Mouse (Mus musculus) midbrain, embryonic 10.5 days (tissue): Measurements from ENCODE around the gene Tsc22d1. TPM values are rescaled to one million over a fixed set of nuclear protein-coding genes. Genes with fewer than 3 reads are reported as not detected.

Source experiments
- DNase-seq: peaks from one replicate; pipeline ENCODE4 v3.0.0-alpha.2; 2017; ENCODE audit warnings: low spot score
- H3K27ac ChIP-seq: fragments of 300-500 bp; sonication (generic); replicated peaks from 2 replicates; pipeline ENCODE4 v1.5.1; 2016; ENCODE audit warnings: mild to moderate bottlenecking
- H3K27me3 ChIP-seq: fragments of 300-500 bp; sonication (generic); 2 replicates; pipeline ENCODE4 v1.6.1; 2016; ENCODE audit warnings: low read depth, mild to moderate bottlenecking; ENCODE audit not compliant: poor library complexity, severe bottlenecking
- H3K36me3 ChIP-seq: fragments of 300-500 bp; sonication (generic); 2 replicates; pipeline ENCODE4 v1.6.1; 2016; ENCODE audit warnings: mild to moderate bottlenecking, moderate library complexity
- H3K4me1 ChIP-seq: fragments of 300-500 bp; sonication (generic); 2 replicates; pipeline ENCODE4 v1.6.1; 2016
- H3K4me3 ChIP-seq: fragments of 300-500 bp; sonication (generic); 2 replicates; pipeline ENCODE4 v1.5.1; 2016; ENCODE audit warnings: mild to moderate bottlenecking, moderate library complexity
- H3K9me3 ChIP-seq: fragments of 300-500 bp; sonication (generic); replicated peaks from 2 replicates; pipeline ENCODE4 v1.6.1; 2016; ENCODE audit warnings: mild to moderate bottlenecking
- WGBS: fragments of 180-500 bp; shearing (Covaris S2); methylation state at CpG from one replicate; pipeline ENCODE4 v1.1.7; 2016; 5-methylcytosine and 5-hydroxymethylcytosine counted together
- polyA plus RNA-seq: library from polyadenylated mRNA; unstranded; fragments of >200 nt; fragmentation: Nextera tagmentation; extraction: Ambion mirVana; gene quantifications from 2 replicates; pipeline ENCODE4 v1.2.1, GENCODE M21; 2016

Gene Tsc22d1
- polyA plus RNA-seq, 1 experiment from 2014 or later = 313 TPM

GRCm38 (mm10) chr14:76511971-76512370, 97.2 kb downstream of the Tsc22d1 start:
- H3K36me3 ChIP-seq = peaks cover 26% of the 10 kb centered on the region
- no peaks in the 10 kb centered on the region for H3K9me3 ChIP-seq
- H3K4me3 ChIP-seq = no peak overlapping the region
- peaks cover 7% of the 10 kb centered on the region; the same call in 1 of the 2 replicates for H3K27me3 ChIP-seq
- H3K4me1 ChIP-seq = peaks cover 60% of the 10 kb centered on the region
- 0 out of 2 replicates have a peak overlapping the region, but pooled peaks have one; percentile 81 for H3K27ac ChIP-seq
- DNase-seq = no peak
- WGBS = 86% methylated on average over 7 of the region's 7 CpGs

GRCm38 (mm10) chr14:76513395-76514049, 98.8 kb downstream of the Tsc22d1 start:
- WGBS = 12% methylated on average over 11 of the region's 11 CpGs
- peak; percentile 75 for DNase-seq
- peaks cover 13% of the 10 kb centered on the region for H3K36me3 ChIP-seq
- H3K4me1 ChIP-seq = peaks cover 57% of the 10 kb centered on the region
- H3K27ac ChIP-seq = peak overlapping the region; percentile 81
- peak overlapping the region; percentile 35 for H3K4me3 ChIP-seq
- H3K9me3 ChIP-seq = no peaks in the 10 kb centered on the region
- peaks cover 20% of the 10 kb centered on the region; the same call in 1 of the 2 replicates for H3K27me3 ChIP-seq

DNA sequence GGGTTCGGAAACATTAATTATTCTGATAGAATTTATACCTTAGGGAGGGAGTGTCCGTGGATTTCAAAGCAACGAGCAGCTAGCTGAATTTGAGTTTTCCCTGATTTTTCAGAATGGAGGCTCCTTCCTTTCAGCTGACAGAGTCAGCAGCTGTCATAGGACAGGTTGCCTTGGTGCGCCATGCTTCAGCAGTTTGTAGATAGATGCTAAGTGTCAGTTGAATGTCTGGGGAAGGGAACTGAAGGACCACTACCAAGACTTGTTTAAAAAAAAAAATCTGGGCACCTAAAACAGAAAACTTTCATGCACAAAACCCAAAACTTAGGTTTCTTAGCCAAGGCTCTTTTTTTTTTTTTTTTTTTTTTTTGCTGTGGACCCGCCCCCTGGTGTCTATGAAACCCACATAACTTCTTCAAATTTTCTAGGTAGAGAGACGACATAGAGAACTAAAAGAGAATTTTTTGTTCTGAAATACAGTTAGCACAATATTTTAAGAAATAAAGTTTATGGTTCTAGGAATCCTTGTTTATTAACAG, 99.4 kb downstream of the Tsc22d1 start:
- peak overlapping the region; percentile 81 for H3K27ac ChIP-seq
- DNase-seq = no peak
- H3K4me1 ChIP-seq = peaks cover 60% of the 10 kb centered on the region
- peaks cover 20% of the 10 kb centered on the region; the same call in 1 of the 2 replicates for H3K27me3 ChIP-seq
- WGBS = 25% methylated on average over 6 of the region's 6 CpGs
- peak overlapping the region; percentile 35 for H3K4me3 ChIP-seq
- no peaks in the 10 kb centered on the region for H3K9me3 ChIP-seq
- H3K36me3 ChIP-seq = peaks cover 13% of the 10 kb centered on the region

DNA sequence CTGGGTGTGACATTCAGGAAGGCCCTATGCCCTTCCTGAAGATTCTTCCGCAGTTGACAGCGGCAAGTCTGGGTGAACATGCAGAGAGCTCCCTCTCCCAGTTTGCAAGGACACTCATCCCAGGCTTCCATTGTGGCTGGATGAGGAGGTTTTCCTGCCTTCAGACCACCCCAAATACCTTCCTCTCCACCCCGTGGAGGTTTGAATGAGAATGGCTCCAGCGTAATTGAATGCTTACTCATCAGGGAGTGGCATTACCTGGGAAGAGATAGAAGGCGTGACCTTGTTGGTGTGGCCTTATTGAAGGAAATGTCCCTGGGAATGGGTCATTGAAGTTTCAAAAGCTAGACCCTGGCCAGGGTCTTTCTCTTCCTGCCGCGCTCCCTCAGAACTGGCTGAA, 100.9 kb downstream of the Tsc22d1 start:
- Histone ChIP-seq H3K4me3 (no peak overlapping the region), H3K27ac (peak overlapping the region; percentile 55), H3K9me3 (no peaks in the 10 kb centered on the region), H3K4me1 (peaks cover 70% of the 10 kb centered on the region), H3K27me3 (peaks cover 20% of the 10 kb centered on the region; the same call in 1 of the 2 replicates), H3K36me3 (no peaks in the 10 kb centered on the region)
- 57% methylated on average over 7 of the region's 7 CpGs for WGBS
- DNase-seq = no peak

GRCm38 (mm10) chr14:76518217-76518616, 103.5 kb downstream of the Tsc22d1 start:
- Histone ChIP-seq H3K27ac (no peak overlapping the region; the same call in 1 of the 2 replicates), H3K36me3 (no peaks in the 10 kb centered on the region), H3K27me3 (peaks cover 20% of the 10 kb centered on the region; the same call in 1 of the 2 replicates), H3K9me3 (no peaks in the 10 kb centered on the region), H3K4me1 (peaks cover 65% of the 10 kb centered on the region), H3K4me3 (no peak overlapping the region)
- DNase-seq = no peak
- WGBS = 88% methylated on average over 5 of the region's 5 CpGs

DNA sequence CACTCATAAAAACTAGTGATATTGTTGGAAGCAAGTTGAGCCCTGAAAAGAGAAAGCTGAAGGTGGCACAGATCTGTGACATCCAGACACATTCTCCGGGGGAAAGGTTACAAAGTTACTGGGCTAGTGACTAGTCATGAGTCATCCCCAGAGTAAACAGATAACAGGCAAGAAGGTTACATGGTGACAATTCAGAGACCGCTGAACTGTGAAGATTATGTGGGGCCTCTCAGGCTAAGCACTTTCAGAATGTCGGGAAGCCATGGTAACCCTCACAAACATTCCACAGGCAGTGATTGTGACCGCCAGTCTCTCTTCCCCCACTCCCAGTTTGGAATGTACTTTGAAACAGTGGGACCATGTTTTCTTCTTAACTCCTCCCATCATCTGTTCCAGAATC, 105.8 kb downstream of the Tsc22d1 start:
- 30% methylated on average over 4 of the region's 4 CpGs for WGBS
- peak; percentile 41 for DNase-seq
- Histone ChIP-seq H3K4me1 (peaks cover 41% of the 10 kb centered on the region), H3K9me3 (no peaks in the 10 kb centered on the region), H3K27ac (peak overlapping the region; percentile 60), H3K4me3 (no peak overlapping the region), H3K36me3 (no peaks in the 10 kb centered on the region), H3K27me3 (peaks cover 20% of the 10 kb centered on the region; the same call in 1 of the 2 replicates)

DNA sequence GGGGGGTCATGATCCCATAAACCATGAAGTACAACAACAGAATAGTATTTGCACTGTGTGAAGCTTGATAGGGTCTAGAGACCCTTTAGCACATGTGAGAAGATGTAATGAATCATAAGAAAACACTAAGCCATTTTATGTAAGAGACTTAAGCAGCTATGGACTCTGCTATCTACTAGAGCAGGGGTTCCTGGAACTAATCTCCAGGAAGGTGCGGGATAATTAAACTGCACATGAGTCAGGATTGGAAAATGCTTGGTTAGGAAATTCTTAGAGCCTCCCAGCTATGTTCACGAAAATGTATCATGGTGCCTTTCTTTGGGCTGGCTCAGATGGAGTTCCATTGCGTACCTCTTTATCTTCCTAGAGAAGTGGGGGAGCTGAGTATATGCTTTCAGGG, 106.5 kb downstream of the Tsc22d1 start:
- DNase-seq = no peak
- no peaks in the 10 kb centered on the region for H3K9me3 ChIP-seq
- 95% methylated on average over 3 of the region's 3 CpGs for WGBS

GRCm38 (mm10) chr14:76523344-76523743, 108.6 kb downstream of the Tsc22d1 start:
- DNase-seq = no peak
- Histone ChIP-seq H3K4me1 (peaks cover 40% of the 10 kb centered on the region), H3K27ac (no peak overlapping the region), H3K27me3 (peaks cover under 1% of the 10 kb centered on the region; the same call in 1 of the 2 replicates), H3K9me3 (no peaks in the 10 kb centered on the region), H3K36me3 (no peaks in the 10 kb centered on the region), H3K4me3 (no peak overlapping the region)
- 89% methylated on average over 1 of the region's 1 CpGs for WGBS

More for the DNA sequence above, 106.5 kb downstream of the Tsc22d1 start:
- Histone ChIP-seq H3K4me1 (peaks cover 34% of the 10 kb centered on the region), H3K27me3 (peaks cover 19% of the 10 kb centered on the region; the same call in 1 of the 2 replicates), H3K36me3 (no peaks in the 10 kb centered on the region), H3K27ac (no peak overlapping the region), H3K4me3 (no peak overlapping the region)

DNA sequence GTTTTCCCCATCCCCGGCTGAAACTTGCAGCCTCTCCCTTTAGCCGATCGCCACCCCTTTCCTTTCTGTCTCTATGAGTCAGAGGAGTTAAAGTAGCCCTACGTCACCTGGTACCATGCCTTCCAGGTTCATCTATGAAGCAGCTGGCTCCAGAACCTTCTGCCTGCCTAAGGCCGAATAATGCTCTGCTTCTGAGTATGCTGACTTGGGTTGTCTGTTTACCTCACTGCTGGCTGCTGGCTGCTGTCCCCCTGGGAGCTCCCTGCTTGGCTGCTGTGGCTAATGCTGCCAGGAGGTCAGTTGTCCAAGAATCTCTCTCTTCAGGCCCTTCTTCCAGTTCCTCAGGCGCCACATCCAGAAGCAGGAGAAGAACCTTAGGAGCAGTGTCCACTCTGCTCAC, 111.7 kb downstream of the Tsc22d1 start:
- Histone ChIP-seq H3K36me3 (no peaks in the 10 kb centered on the region), H3K4me3 (no peak overlapping the region), H3K27me3 (no peaks in the 10 kb centered on the region), H3K4me1 (peaks cover 27% of the 10 kb centered on the region), H3K9me3 (no peaks in the 10 kb centered on the region), H3K27ac (no peak overlapping the region)
- no peak for DNase-seq
- WGBS = 91% methylated on average over 6 of the region's 6 CpGs

DNA sequence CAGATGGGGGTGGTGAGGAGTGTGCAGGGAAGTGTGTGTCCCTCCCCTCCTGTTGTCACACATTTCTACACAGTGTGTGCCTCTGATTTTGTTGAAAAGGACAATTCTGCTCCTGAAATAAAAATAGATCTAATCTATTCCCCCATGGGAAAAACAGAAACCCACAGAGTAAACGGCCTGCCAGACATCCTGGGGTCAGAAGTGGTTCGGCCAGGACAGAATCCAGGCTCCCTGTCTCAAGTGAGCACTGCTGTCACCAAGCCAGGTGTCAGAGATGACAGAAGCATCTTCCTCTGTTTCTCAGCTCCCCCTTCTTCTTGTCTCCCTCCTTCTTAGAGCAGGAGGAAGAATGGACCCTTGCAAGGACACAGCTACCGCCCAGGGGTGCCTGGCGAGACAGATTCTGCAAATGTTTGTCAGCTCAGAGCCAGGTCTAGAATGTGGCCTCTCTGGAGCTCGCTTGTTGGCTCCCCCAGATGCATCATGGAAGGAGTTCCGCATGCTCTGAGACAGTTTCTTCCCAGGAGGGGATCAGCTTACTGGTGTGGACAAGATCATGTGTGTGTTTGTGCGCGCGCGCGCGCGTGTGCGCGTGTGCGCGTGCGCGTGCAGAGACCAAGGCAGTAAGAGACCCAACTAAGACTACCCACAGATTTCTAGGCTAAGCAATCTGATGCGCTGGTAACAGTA, 112.4 kb downstream of the Tsc22d1 start:
- H3K27me3 ChIP-seq = no peaks in the 10 kb centered on the region
- no peak overlapping the region for H3K4me3 ChIP-seq
- WGBS = 92% methylated on average over 20 of the region's 20 CpGs
- H3K27ac ChIP-seq = peak overlapping the region; percentile 55; the same call in 1 of the 2 replicates
- DNase-seq = no peak
- H3K36me3 ChIP-seq = no peaks in the 10 kb centered on the region
- peaks cover 27% of the 10 kb centered on the region for H3K4me1 ChIP-seq
- no peaks in the 10 kb centered on the region for H3K9me3 ChIP-seq

GRCm38 (mm10) chr14:76527758-76528313, 113.1 kb downstream of the Tsc22d1 start:
- Histone ChIP-seq H3K4me1 (peaks cover 31% of the 10 kb centered on the region), H3K4me3 (no peak overlapping the region), H3K9me3 (no peaks in the 10 kb centered on the region), H3K27ac (peak overlapping the region; percentile 55), H3K36me3 (no peaks in the 10 kb centered on the region), H3K27me3 (no peaks in the 10 kb centered on the region)
- 79% methylated on average over 9 of the region's 9 CpGs for WGBS
- no peak for DNase-seq

- Histone ChIP-seq H3K27ac (peak overlapping the region; percentile 55), H3K4me1 (peaks cover 39% of the 10 kb centered on the region), H3K4me3 (no peak overlapping the region), H3K27me3 (no peaks in the 10 kb centered on the region), H3K36me3 (no peaks in the 10 kb centered on the region), H3K9me3 (no peaks in the 10 kb centered on the region)
- 45% methylated on average over 5 of the region's 5 CpGs for WGBS
- DNase-seq = no peak
These were observed 113.9 kb downstream of the Tsc22d1 start for GRCm38 (mm10) chr14:76528641-76529040.
